Mouse (Mus musculus) cerebellum, adult 2 months (tissue): ENCODE measurements at regions not wholly inside any gene's neighbourhood (a gene's known extent, or its start where the extent isn't known, plus 50 kb on each side); places are given as distances from the start of the nearest gene placed in this dataset.

ENCODE experiments used
- CTCF ChIP-seq: fragments of 200-500 bp; IDR thresholded peaks from 2 replicates; pipeline ENCODE4 v1.5.1; 2011; ENCODE audit warnings: low read depth, mild to moderate bottlenecking, control low read depth, low read length, moderate library complexity, borderline replicate concordance; ENCODE audit not compliant: insufficient read depth
- POLR2A ChIP-seq: fragments of 200-500 bp; IDR thresholded peaks from 2 replicates; pipeline ENCODE4 v1.6.1; 2011; ENCODE audit warnings: low read length, control low read depth, borderline replicate concordance; ENCODE audit not compliant: insufficient read depth

- TF ChIP-seq POLR2A (no peak), CTCF (no peak)
Measured at GRCm38 (mm10) chr8:30924656-30925055, 2503.9 kb upstream of the 5930422O12Rik start.
